Mouse (Mus musculus) stomach, postnatal 0 days (tissue): Measurements from ENCODE around the gene Fkbp5. TPM values are rescaled to one million over a fixed set of nuclear protein-coding genes. Genes with fewer than 3 reads are reported as not detected.

Experiments used
- ATAC-seq: fragments of 200-750 bp; cut with Nextera tagmentation; 2 replicates; pipeline ENCODE4 v1.8.0; 2017; ENCODE audit not compliant: low FRiP score, low TSS enrichment
- DNase-seq: peaks from one replicate; pipeline ENCODE4 v3.0.0-alpha.2; 2016; ENCODE audit warnings: low spot score
- H3K27ac ChIP-seq: fragments of 300-500 bp; sonication (generic); replicated peaks from 2 replicates; pipeline ENCODE4 v1.5.1; 2014; ENCODE audit warnings: mild to moderate bottlenecking, control low read depth
- H3K27me3 ChIP-seq: fragments of 300-500 bp; sonication (generic); 2 replicates; pipeline ENCODE4 v1.6.1; 2014; ENCODE audit warnings: low read length; ENCODE audit not compliant: control insufficient read depth, insufficient read depth
- H3K36me3 ChIP-seq: fragments of 300-500 bp; sonication (generic); 2 replicates; pipeline ENCODE4 v1.6.1; 2014; ENCODE audit warnings: low read length, mixed read lengths; ENCODE audit not compliant: control insufficient read depth, insufficient read depth
- H3K4me1 ChIP-seq: fragments of 300-500 bp; sonication (generic); replicated peaks from 2 replicates; pipeline ENCODE4 v1.6.1; 2014; ENCODE audit warnings: antibody characterized with exemption; ENCODE audit not compliant: control insufficient read depth, insufficient read depth
- H3K4me2 ChIP-seq: fragments of 300-500 bp; sonication (generic); replicated peaks from 2 replicates; pipeline ENCODE4 v1.6.1; 2014; ENCODE audit warnings: low read depth, mild to moderate bottlenecking, control low read depth, moderate library complexity
- H3K4me3 ChIP-seq: fragments of 300-500 bp; sonication (generic); 2 replicates; pipeline ENCODE4 v1.5.1; 2014; ENCODE audit warnings: low read depth, low read length, control low read depth
- H3K9ac ChIP-seq: fragments of 300-500 bp; sonication (generic); 2 replicates; pipeline ENCODE4 v1.6.1; 2014; ENCODE audit warnings: mild to moderate bottlenecking, low read length, control low read depth, mixed read lengths
- H3K9me3 ChIP-seq: fragments of 300-500 bp; sonication (generic); 2 replicates; pipeline ENCODE4 v1.6.1; 2016; ENCODE audit warnings: low read length; ENCODE audit not compliant: control insufficient read depth
- CTCF ChIP-seq: IDR thresholded peaks from 2 replicates; pipeline ENCODE4 v1.5.1; 2016; ENCODE audit warnings: antibody characterized with exemption, low read depth, mild to moderate bottlenecking, moderate library complexity
- EP300 ChIP-seq: optimal IDR thresholded peaks from 2 replicates; pipeline ENCODE3; 2016; ENCODE audit warnings: antibody characterized with exemption
- WGBS: fragments of 180-500 bp; shearing (Covaris S2); extraction: QIAGEN DNeasy Blood & Tissue Kit; methylation state at CpG from one replicate; pipeline ENCODE4 v1.1.7; 2014; 5-methylcytosine and 5-hydroxymethylcytosine counted together
- polyA plus RNA-seq: library from polyadenylated mRNA; unstranded; fragments of >200 nt; fragmentation: Nextera tagmentation; extraction: Ambion mirVana; gene quantifications from 2 replicates; pipeline ENCODE4 v1.2.1, GENCODE M21; 2015

Fkbp5 gene
- polyA plus RNA-seq, 1 experiment from 2014 or later = 11.8 TPM

- DNase-seq (no peak), ATAC-seq (no peak)
- Histone ChIP-seq H3K4me3 (no peak overlapping the region), H3K9me3 (no peaks in the 10 kb centered on the region), H3K36me3 (no peaks in the 10 kb centered on the region), H3K4me2 (no peak overlapping the region), H3K9ac (no peak overlapping the region), H3K27ac (peak overlapping the region; percentile 97; the same call in 1 of the 2 replicates), H3K27me3 (no peaks in the 10 kb centered on the region), H3K4me1 (peaks cover 11% of the 10 kb centered on the region; the same call in 1 of the 2 replicates)
- no peak for TF ChIP-seq EP300
- TF ChIP-seq CTCF = no peak
- 61% methylated on average over 5 of the region's 5 CpGs for WGBS
These were observed 3.9 kb upstream of the Fkbp5 start for GRCm38 (mm10) chr17:28521071-28521726.

GRCm38 (mm10) chr17:28520561-28520960 lies 3.2 kb upstream of the Fkbp5 start:
- no peak for ATAC-seq
- Histone ChIP-seq H3K4me1 (peaks cover 15% of the 10 kb centered on the region; the same call in 1 of the 2 replicates), H3K27me3 (no peaks in the 10 kb centered on the region), H3K9ac (no peak overlapping the region), H3K27ac (no peak overlapping the region), H3K9me3 (no peaks in the 10 kb centered on the region), H3K4me3 (no peak overlapping the region), H3K36me3 (no peaks in the 10 kb centered on the region), H3K4me2 (no peak overlapping the region)
- no peak for TF ChIP-seq CTCF
- no peak for TF ChIP-seq EP300
- no peak for DNase-seq
- 65% methylated on average over 4 of the region's 4 CpGs for WGBS

DNA sequence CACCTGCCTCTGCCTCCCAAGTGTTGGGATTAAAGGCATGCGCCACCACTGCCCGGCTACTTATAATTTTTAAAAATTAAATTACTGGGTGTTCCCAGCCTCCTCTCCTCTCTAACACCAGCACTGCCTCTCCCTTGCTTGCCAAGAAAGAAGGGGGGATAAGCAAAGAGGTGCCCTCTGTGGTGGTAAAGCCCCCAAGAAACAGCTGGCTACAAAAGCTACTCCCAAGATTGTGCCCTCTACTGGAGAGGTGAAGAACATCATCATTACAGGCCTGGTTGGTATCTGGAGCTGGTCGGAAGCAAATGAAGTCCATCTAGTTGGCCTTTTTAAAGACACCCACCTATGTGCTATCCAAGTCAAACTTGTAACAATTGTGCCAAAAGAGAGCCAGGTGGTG lies 2.5 kb upstream of the Fkbp5 start:
- H3K36me3 ChIP-seq = no peaks in the 10 kb centered on the region
- no peak overlapping the region for H3K4me2 ChIP-seq
- H3K27me3 ChIP-seq = no peaks in the 10 kb centered on the region
- peak; percentile 66 for TF ChIP-seq CTCF
- TF ChIP-seq EP300 = no peak
- no peak overlapping the region for H3K4me3 ChIP-seq
- ATAC-seq (no peak), DNase-seq (no peak)
- no peaks in the 10 kb centered on the region for H3K9me3 ChIP-seq
- peaks cover 18% of the 10 kb centered on the region; the same call in 1 of the 2 replicates for H3K4me1 ChIP-seq
- 83% methylated on average over 3 of the region's 3 CpGs for WGBS
- H3K9ac ChIP-seq = no peak overlapping the region
- H3K27ac ChIP-seq = no peak overlapping the region

DNA sequence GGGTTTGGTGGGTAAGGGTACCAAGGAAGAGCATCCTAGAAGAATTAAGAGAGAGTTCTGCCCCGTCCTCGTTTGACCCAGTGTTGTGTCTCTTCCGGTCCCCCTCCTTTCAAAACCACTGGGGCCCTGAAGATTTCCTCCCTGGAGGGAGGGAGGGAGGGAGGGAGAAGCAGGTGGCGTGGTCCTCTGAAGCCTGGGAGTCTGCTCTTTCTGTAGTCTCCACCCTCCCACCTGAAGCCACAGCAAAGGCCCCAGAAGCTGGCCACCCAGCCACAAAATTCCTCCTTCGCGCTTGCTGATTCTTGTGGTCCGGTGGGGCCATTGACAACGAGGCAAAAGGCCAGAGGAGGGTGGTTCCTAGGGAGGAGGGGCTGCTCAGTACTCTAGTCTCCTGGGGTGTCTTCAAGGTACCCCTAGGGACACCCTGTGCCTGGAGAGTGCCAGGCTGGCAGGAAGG lies 1.3 kb upstream of the Fkbp5 start:
- Histone ChIP-seq H3K4me1 (peaks cover 17% of the 10 kb centered on the region; the same call in 1 of the 2 replicates), H3K9ac (peak overlapping the region; percentile 72)
- 18% methylated on average over 8 of the region's 8 CpGs for WGBS

DNA sequence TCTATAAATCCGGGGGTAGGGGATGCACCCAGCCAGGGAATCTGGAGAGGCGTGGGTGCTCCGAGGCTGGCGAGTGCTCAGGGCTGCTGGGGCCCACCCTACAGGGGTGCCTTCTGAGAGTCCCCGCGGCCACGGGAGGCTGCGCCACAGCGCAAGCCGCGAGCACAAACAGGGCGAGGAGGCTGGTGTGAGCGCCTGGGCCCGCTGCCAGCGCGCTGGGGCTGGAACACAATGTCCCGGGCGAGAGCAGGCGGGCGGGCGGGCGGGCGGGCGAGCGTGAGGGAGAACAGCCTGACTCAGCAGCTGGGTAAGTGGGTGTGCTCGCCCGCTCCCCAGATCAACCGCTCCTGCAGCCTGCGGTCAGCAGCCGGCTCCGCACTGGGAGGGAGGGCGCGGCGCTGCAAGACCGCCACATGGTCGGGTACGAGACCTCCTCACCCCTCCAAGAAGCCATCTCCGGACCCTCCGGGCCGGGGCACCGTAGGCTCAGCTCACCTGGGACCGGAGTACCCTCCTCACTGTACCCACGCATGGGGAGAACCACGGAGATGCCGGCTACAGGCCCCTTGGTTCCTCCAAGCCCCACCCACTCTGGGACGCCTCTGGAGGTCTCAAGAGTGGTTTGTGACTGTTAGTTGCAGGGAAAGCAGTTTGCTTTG lies 758 bp upstream of the Fkbp5 start:
- H3K9me3 ChIP-seq = no peaks in the 10 kb centered on the region
- under 1% methylated on average over 39 of the region's 46 CpGs for WGBS
- peak overlapping the region; percentile 41 for H3K4me3 ChIP-seq
- DNase-seq = peak; percentile 96
- no peaks in the 10 kb centered on the region for H3K36me3 ChIP-seq
- TF ChIP-seq EP300 (peak; percentile 50), CTCF (peak; percentile 12; the same call in 1 of the 2 replicates)
- H3K9ac ChIP-seq = peak overlapping the region; percentile 72
- H3K27me3 ChIP-seq = no peaks in the 10 kb centered on the region
- peak overlapping the region; percentile 68 for H3K4me2 ChIP-seq
- ATAC-seq = peak; percentile 80
- H3K27ac ChIP-seq = peak overlapping the region; percentile 97
- peaks cover 17% of the 10 kb centered on the region; the same call in 1 of the 2 replicates for H3K4me1 ChIP-seq

More for the DNA sequence above, 1.3 kb upstream of the Fkbp5 start:
- H3K27ac ChIP-seq = peak overlapping the region; percentile 97
- no peaks in the 10 kb centered on the region for H3K27me3 ChIP-seq
- DNase-seq (no peak), ATAC-seq (no peak)
- H3K36me3 ChIP-seq = no peaks in the 10 kb centered on the region
- H3K9me3 ChIP-seq = no peaks in the 10 kb centered on the region
- no peak for TF ChIP-seq EP300
- no peak for TF ChIP-seq CTCF
- peak overlapping the region; percentile 41 for H3K4me3 ChIP-seq
- H3K4me2 ChIP-seq = peak overlapping the region; percentile 68

- Histone ChIP-seq H3K4me3 (peak overlapping the region; percentile 41; the same call in 1 of the 2 replicates), H3K36me3 (no peaks in the 10 kb centered on the region), H3K4me2 (peak overlapping the region; percentile 68), H3K27ac (peak overlapping the region; percentile 97), H3K9me3 (no peaks in the 10 kb centered on the region), H3K27me3 (no peaks in the 10 kb centered on the region), H3K4me1 (peaks cover 23% of the 10 kb centered on the region), H3K9ac (peak overlapping the region; percentile 72)
- ATAC-seq = no peak
- DNase-seq = no peak
- TF ChIP-seq EP300 (no peak), CTCF (peak; percentile 35; the same call in 1 of the 2 replicates)
- 65% methylated on average over 4 of the region's 4 CpGs for WGBS
These were observed 446 bp downstream of the Fkbp5 start for GRCm38 (mm10) chr17:28516881-28517280.
